Mouse (Mus musculus): ENCODE results near the gene Fpr-rs3. TPM values are rescaled to one million over a fixed set of nuclear protein-coding genes. Genes with fewer than 3 reads are reported as not detected.

Gene Fpr-rs3
- polyA plus RNA-seq (2011; ENCODE audit: insufficient read depth, insufficient read length, low replicate concordance, missing spikeins): not detected in 2 replicates

GRCm38 (mm10) chr17:20624777-20625176, at the start of gene Fpr-rs3:
TSS of gene Fpr-rs3 (minus strand) at chr17:20624877.
- no peak for TF ChIP-seq POLR2A (IDR thresholded peaks at IDR 0.05; ENCODE audit: borderline replicate concordance, control insufficient read depth, low read depth, low read length)
- TF ChIP-seq CTCF (IDR thresholded peaks at IDR 0.05; ENCODE audit: control insufficient read depth, insufficient read depth, low read length): no peak
- no peak within 1 kb of the TSS for H3K4me3 ChIP-seq (replicated peaks; ENCODE audit: control insufficient read depth, low read depth, low read length)
- no peak within 1 kb of the TSS for H3K27ac ChIP-seq (ENCODE audit: control insufficient read depth, insufficient read depth, low read depth, low read length, poor library complexity)
- no peaks in the 10 kb centered on the region for H3K4me1 ChIP-seq (ENCODE audit: control insufficient read depth, insufficient read depth, low read length)

GRCm38 (mm10) chr17:20596323-20596722, 28.4 kb downstream of the Fpr-rs3 start, which contains the start of gene Vmn2r110:
TSS of gene Vmn2r110 (minus strand) at chr17:20596423.
- TF ChIP-seq CTCF (IDR thresholded peaks at IDR 0.05; ENCODE audit: control insufficient read depth, insufficient read depth, low read length) (no peak), POLR2A (IDR thresholded peaks at IDR 0.05; ENCODE audit: borderline replicate concordance, control insufficient read depth, low read depth, low read length) (no peak)
- no peak within 1 kb of the TSS for H3K27ac ChIP-seq (ENCODE audit: control insufficient read depth, insufficient read depth, low read depth, low read length, poor library complexity)
- no peaks in the 10 kb centered on the region for H3K4me1 ChIP-seq (ENCODE audit: control insufficient read depth, insufficient read depth, low read length)
- WGBS: 34% methylated on average over 1 of the region's 1 CpGs
- no peak within 1 kb of the TSS for H3K4me3 ChIP-seq (replicated peaks; ENCODE audit: control insufficient read depth, low read depth, low read length)

Other genes with a start within 250 kb of the Fpr-rs3 start
- gene Vmn1r224, start 210.7 kb downstream of the Fpr-rs3 start, polyA plus RNA-seq (2011; ENCODE audit: insufficient read depth, insufficient read length, low replicate concordance, missing spikeins): not detected in 2 replicates
- gene Vmn2r108, start 143.5 kb downstream of the Fpr-rs3 start, polyA plus RNA-seq (2011; ENCODE audit: insufficient read depth, insufficient read length, low replicate concordance, missing spikeins): not detected in 2 replicates
- 0.32 TPM in 1 of 2 replicates, not detected in the other for gene Vmn1r225, start 126.7 kb downstream of the Fpr-rs3 start, polyA plus RNA-seq (2011; ENCODE audit: insufficient read depth, insufficient read length, low replicate concordance, missing spikeins)
- not detected in 2 replicates for gene Vmn2r109, start 60.1 kb downstream of the Fpr-rs3 start, polyA plus RNA-seq (2011; ENCODE audit: insufficient read depth, insufficient read length, low replicate concordance, missing spikeins)
- gene Vmn2r110, start 28.5 kb downstream of the Fpr-rs3 start, polyA plus RNA-seq (2011; ENCODE audit: insufficient read depth, insufficient read length, low replicate concordance, missing spikeins): 0.11 TPM in 1 of 2 replicates, not detected in the other
- not detected in 2 replicates for gene Vmn1r226, start 58.0 kb upstream of the Fpr-rs3 start, polyA plus RNA-seq (2011; ENCODE audit: insufficient read depth, insufficient read length, low replicate concordance, missing spikeins)
- gene Vmn1r227, start 105.0 kb upstream of the Fpr-rs3 start, polyA plus RNA-seq (2011; ENCODE audit: insufficient read depth, insufficient read length, low replicate concordance, missing spikeins): not detected in 2 replicates
- gene Vmn1r228, start 161.3 kb upstream of the Fpr-rs3 start, polyA plus RNA-seq (2011; ENCODE audit: insufficient read depth, insufficient read length, low replicate concordance, missing spikeins): not detected in 2 replicates
- 0.14 TPM in 1 of 2 replicates, not detected in the other for gene Vmn1r229, start 186.7 kb upstream of the Fpr-rs3 start, polyA plus RNA-seq (2011; ENCODE audit: insufficient read depth, insufficient read length, low replicate concordance, missing spikeins)
- not detected in 2 replicates for gene Vmn1r230, start 215.6 kb upstream of the Fpr-rs3 start, polyA plus RNA-seq (2011; ENCODE audit: insufficient read depth, insufficient read length, low replicate concordance, missing spikeins)